Comparison of ENCODE assay signal across 12 mouse cellular contexts in genomic region chr7:66492748-66493147, GRCm38 (mm10).
DNase-seq lines count a peak whose midpoint lies in the region; ATAC-seq and TF ChIP-seq lines count a peak whose summit lies in the region.
"Had no signal": no experiment of that assay in that cellular context is flagged by ENCODE, and none has a peak within 500 bp of the region (broad histone marks: within the 10 kb centered on the region; RNA-seq: fewer than 3 reads in every experiment).

No protein-coding gene starts in this region.

- H3K4me3 ChIP-seq in forebrain, postnatal 0 days (ENCODE audit: low read depth, low read length) = no peak overlapping the region
- no peak overlapping the region for H3K4me3 ChIP-seq in kidney, embryonic 14.5 days (ENCODE audit: low read length)
- H3K4me3 ChIP-seq: hindbrain, embryonic 12.5 days; lung, embryonic 15.5 days; myocyte had no signal

- H3K27me3 ChIP-seq in forebrain, postnatal 0 days (ENCODE audit: insufficient read depth, low read length) = no peaks in the 10 kb centered on the region
- no peaks in the 10 kb centered on the region for H3K27me3 ChIP-seq in kidney, embryonic 14.5 days (ENCODE audit: control insufficient read depth, insufficient read depth, low read length)
- H3K27me3 ChIP-seq: hindbrain, embryonic 12.5 days; lung, embryonic 15.5 days had no signal

- TF ChIP-seq CTCF in forebrain, postnatal 0 days (IDR thresholded peaks at IDR 0.05; ENCODE audit: low read depth) = no peak

- whole genome bisulfite sequencing in forebrain, postnatal 0 days = 58% methylated on average over 12 of the region's 12 CpGs
- WGBS in kidney, embryonic 14.5 days = 79% methylated on average over 12 of the region's 12 CpGs

- peak; percentile 20 for DNase-seq in gastrocnemius, postnatal 10 days
- no peak for DNase-seq in gastrocnemius, postnatal 4 days (ENCODE audit: low spot score in 2 of 2)
- peak; percentile 22 for DNase-seq in ES-CJ7 (ENCODE audit: low read depth, low spot score)
- peak; percentile 50 to 53 for DNase-seq in adrenal gland, adult 18-20 months (ENCODE audit: low spot score in 2 of 2)
- DNase-seq in forebrain, postnatal 0 days = no peak
- DNase-seq in urinary bladder, postnatal 10 days (ENCODE audit: low spot score) = no peak
- no peak for DNase-seq in kidney, adult 9 months
- DNase-seq: kidney, postnatal 4 days had no signal

- no peaks in the 10 kb centered on the region for H3K4me1 ChIP-seq in forebrain, postnatal 0 days (ENCODE audit: insufficient read depth)
- no peaks in the 10 kb centered on the region for H3K4me1 ChIP-seq in kidney, embryonic 14.5 days (ENCODE audit: control insufficient read depth, insufficient read depth, low read length)
- H3K4me1 ChIP-seq: hindbrain, embryonic 12.5 days; lung, embryonic 15.5 days had no signal

- no peak overlapping the region for H3K9ac ChIP-seq in forebrain, postnatal 0 days
- H3K9ac ChIP-seq in kidney, embryonic 14.5 days (ENCODE audit: low read depth, low read length) = no peak overlapping the region
- H3K9ac ChIP-seq: hindbrain, embryonic 12.5 days; lung, embryonic 15.5 days had no signal

- no peaks in the 10 kb centered on the region for H3K36me3 ChIP-seq in forebrain, postnatal 0 days (ENCODE audit: insufficient read depth)
- no peaks in the 10 kb centered on the region for H3K36me3 ChIP-seq in kidney, embryonic 14.5 days (ENCODE audit: control insufficient read depth, insufficient read depth, low read length)
- H3K36me3 ChIP-seq: hindbrain, embryonic 12.5 days; lung, embryonic 15.5 days had no signal

- H3K27ac ChIP-seq in forebrain, postnatal 0 days (ENCODE audit: low read depth, low read length) = no peak overlapping the region
- H3K27ac ChIP-seq in kidney, embryonic 14.5 days (ENCODE audit: low read depth, low read length) = no peak overlapping the region
- H3K27ac ChIP-seq: hindbrain, embryonic 12.5 days; lung, embryonic 15.5 days had no signal

- ATAC-seq in forebrain, postnatal 0 days = peak; percentile 56
- no peak for ATAC-seq in kidney, embryonic 14.5 days (ENCODE audit: low FRiP score, low TSS enrichment)

- H3K4me2 ChIP-seq in forebrain, postnatal 0 days (ENCODE audit: low read depth) = no peak overlapping the region
- H3K4me2 ChIP-seq in kidney, embryonic 14.5 days (replicated peaks; ENCODE audit: low read depth, low read length) = no peak overlapping the region
- H3K4me2 ChIP-seq: hindbrain, embryonic 12.5 days; lung, embryonic 15.5 days had no signal

- H3K9me3 ChIP-seq in forebrain, postnatal 0 days (ENCODE audit: low read length) = no peaks in the 10 kb centered on the region
- no peaks in the 10 kb centered on the region for H3K9me3 ChIP-seq in kidney, embryonic 14.5 days (ENCODE audit: control insufficient read depth, low read length)
- H3K9me3 ChIP-seq: hindbrain, embryonic 12.5 days; lung, embryonic 15.5 days had no signal

Comparison
In these comparisons a context has a peak if more than half of its experiments do, and no peak if none do; other contexts are left out.
1. DNase-seq: peak in gastrocnemius, postnatal 10 days (single experiment), ES-CJ7 (single experiment) and adrenal gland, adult 18-20 months (2 of 2); none in gastrocnemius, postnatal 4 days (0 of 2), forebrain, postnatal 0 days (single experiment), urinary bladder, postnatal 10 days (single experiment) and kidney, adult 9 months (single experiment).